Mouse (Mus musculus): ENCODE data around the gene Zfp64.

Gene Zfp64

DNA sequence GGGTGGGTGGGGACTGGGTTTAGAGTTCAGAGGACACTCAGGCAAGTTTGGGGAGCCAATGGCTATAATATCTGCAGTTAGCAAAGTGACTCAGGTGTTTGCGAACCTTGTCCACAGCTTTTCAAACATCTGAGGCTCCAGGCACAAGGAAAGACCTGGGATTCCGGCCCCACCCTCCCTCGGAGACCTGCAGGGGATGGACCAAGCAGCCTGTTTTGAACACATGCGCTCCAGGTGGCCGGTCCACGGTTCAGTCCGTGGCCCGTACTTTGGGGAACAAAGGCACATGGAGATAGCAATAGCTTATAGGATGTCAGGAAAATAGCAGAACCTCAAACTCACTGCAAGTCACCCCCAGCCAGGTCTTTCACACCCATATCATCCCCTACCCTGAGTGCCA is 1.0 kb downstream of the Zfp64 start:
- intact Hi-C loops (cut with DNase I) = no loop called here

DNA sequence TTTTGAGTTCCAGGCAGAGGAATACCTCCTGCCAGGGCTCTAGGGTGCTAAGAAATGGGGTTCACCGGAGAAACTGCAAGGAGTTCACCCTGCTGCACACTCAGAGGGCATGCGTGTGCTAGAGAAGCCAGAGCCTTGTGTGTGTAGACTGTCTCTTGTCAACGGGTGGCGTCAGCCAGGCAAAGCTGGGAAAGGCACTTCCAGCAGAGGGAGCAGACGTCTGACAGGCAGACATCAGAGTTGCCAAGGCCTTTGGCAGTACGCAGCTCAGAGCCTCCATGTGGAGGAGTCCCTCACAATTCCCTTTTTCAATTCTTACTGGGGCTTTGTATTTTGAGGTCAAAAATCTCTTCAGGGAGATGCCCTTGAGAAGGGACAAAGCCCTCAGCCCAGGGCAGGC is 6.9 kb downstream of the Zfp64 start:
- intact Hi-C loops (cut with DNase I) = no loop called here

DNA sequence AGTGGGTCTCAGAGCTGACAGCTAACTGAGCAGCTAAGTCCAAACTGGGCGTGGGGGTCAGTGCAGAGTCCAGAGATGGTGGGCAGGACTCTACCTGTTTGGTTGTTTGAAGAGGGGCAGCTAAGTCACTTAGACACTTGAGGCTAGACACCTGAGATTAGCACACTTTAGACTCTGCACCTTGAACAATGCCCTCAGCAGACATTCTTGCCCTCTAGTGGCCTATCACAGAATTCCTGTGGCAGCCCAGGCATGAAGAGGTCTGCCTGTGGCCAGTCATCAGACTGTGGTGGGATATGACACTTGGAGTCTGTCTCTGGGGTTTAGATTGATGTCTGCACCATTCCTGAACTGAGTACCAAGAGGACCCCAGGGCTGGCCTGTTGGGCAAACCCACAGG is 7.7 kb downstream of the Zfp64 start:
- intact Hi-C loops (cut with DNase I) = no loop called here

DNA sequence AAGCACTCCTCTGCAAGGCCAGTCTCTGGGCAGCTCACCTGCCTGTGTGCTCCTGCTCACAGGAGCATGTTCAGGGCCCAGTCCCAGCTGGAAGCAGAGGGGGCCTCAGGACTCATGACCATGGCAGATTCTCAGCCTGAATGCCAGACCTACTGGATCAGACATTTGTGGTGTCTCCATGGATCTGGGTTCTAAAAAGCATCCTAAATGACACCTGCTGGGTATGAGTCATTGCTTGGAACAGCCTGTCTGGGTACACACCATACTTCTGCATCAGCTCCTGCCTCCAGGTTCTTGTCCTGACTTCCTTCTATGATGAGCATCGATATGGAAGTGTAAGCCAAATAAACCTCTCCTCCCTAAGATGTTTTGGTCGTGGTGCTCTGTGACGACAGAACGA is 11.4 kb downstream of the Zfp64 start:
- intact Hi-C loops (cut with DNase I) = no loop called here

DNA sequence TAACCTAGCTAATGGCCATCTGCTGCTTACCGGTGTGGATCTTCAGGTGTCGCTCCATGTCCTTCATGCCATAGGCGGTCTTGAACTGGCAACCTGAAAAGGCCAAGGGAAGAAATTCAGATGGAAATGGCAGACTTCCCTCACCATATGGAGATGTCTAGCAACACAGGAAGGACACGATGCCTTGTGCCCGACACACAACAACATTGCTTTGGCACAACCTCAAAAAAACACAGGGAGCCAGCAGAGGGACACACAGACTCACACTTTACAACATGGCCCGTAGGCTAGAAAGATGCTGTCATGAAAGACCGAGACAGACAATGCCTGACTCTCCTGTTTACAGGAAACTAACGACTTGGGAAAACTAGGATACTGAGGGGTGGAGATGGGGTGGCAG is 15.4 kb downstream of the Zfp64 start:
- intact Hi-C loops (cut with DNase I) = no loop called here

DNA sequence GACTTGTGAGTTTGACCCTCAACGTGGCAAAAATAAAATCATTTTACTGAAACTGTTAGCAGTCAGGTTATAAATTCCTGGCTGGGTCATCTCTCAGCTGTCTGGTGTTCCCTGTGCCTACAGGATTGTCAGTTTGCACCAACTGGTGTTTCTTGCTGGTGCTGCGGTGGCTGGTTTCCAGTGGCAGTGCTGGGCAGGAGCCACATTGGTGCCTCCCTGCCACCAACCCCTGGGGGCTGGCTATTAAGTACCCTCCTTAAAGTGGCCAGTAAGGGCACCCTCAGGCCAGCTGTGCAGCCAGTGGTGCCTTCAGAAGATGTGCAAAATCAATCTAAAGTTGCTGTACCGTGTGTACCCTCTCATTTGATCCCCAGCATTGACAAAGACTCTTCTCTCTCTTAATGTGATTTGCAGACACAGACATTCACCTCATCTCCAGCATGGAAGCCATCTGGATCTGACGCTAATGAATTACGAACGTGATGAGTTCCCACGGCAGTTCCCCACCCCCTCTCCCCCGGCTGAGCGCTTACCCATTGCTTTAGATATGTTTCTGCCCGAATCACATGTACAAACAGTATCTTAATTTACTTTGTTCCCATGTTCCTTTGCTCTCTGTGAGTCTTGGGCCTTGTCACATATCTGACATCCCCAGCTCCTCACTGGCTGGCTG is 16.0 kb downstream of the Zfp64 start:
- intact Hi-C loops (cut with DNase I) = no loop called here

DNA sequence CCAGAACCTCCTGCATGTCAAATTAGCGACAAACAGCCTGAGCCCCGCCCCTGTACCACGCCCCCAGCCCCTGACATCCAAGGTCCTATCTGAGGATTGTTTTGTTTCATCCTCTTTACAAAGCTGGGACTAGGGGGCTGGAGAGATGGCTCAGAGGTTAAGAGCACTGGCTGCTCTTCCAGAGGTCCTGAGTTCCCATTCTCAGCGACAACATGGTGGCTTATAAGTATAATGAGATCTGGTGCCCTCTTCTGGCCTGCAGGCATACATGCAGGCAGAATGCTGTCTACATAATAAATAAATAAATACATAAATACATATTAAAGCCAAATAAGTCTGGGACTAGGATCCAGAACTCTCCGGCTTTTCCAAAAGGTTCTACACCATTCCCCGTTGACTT is 18.5 kb downstream of the Zfp64 start:
- intact Hi-C loops (cut with DNase I) = no loop called here

DNA sequence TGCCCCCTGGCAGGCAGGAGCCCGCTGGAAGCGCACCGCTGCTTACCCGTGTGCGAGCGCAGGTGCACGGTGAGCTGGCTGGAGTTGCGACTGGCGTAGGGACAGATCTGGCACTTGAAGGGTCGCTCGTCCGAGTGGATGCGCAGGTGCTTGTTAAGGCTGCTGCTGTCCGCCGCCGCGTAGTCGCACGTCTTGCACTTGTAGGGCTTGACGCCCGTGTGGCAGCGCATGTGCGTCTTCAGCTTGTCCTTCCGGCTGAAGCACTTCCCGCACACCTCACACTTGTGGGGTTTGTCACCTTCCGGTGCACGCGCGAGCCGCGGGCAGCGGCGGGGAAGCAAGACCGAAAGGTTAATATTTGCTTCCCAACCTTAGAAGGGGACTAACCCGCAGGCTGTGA is 20.2 kb downstream of the Zfp64 start:
- intact Hi-C loops (cut with DNase I) = no loop called here

DNA sequence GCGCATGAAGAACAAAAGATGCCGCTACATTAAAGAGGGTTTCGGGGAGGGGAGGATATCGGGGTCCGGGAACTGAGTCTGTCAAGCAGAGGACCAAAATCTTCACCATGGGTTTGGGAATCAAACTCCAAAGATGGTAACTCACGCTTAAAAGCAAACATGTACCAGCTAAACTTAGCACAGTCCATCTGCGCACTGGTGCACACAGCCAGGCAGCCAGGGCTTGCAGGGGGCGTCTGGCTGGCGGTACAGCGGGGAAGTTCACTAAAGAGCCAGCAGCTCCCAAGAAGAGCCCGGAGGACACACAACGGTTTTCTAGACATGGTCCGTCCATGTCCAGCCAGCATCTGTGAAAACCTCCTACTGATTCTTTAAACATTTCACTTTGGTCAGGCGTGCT is 23.7 kb downstream of the Zfp64 start:
- intact Hi-C loops (cut with DNase I) = no loop called here

DNA sequence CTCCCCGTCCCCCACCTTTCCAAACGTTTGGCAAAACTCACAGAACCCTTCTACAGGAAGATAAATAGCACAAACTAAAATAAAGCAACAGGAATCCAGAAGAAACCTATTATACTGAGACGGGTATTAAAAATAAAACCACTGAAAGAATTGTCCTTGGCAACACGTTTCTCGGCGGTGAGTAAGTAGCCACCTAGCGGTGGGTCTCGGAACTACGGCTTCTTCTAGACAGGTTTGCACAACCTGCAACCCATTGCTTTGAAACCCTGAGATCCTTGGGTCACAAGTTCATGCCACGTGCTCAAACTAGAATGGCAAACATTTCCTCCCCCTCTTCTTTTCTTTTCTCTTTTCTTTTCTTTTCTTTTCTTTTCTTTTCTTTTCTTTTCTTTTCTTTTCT is 25.7 kb downstream of the Zfp64 start:
- intact Hi-C loops (cut with DNase I) = no loop called here

DNA sequence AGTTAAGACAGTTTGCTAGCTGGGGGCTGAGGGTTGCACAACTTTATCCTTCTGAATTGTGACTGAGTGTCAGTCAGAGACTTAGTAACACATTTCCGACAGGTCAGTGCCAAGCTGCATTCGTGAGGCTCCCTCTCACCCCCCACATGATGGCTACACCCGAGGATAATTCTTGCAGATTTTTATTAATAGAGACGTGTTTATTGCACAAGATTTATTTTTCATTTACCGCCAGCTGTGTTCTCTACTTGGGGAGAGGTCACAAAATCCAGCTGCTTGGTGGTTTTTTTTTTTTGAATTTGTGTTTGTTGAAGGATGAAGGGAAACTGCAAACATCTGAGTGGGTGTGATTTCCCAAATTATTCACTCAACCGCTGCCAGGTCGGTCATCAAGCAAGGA is 28.0 kb downstream of the Zfp64 start:
- intact Hi-C loops (cut with DNase I) = no loop called here

DNA sequence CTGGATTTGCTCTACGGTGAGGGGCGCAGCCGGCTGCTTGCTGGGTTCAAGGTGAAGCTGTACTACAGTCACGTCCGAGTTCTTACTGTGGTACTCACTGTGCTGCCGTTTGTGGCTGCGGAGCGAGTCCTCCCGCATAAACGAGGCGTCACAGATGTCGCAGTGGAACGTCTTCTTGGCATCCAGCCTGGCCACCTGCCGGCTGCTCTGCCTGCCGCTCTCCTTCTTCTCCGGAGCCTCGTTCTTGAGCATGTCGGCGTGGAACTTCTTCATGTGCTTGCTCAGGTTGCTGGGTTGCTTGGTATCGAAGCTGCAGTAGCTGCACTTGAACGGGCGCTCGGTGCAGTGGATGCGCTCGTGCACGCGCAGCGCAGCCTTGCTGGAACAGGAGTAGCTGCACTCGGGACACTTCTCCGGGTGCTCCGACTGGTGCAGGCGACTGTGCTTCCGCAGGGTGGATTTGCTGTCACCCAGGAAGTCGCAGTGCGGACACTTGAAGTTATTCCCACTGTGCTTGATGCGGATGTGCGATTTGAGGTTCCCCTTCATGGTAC is 29.1 kb downstream of the Zfp64 start:
- intact Hi-C loops (cut with DNase I) = no loop called here

DNA sequence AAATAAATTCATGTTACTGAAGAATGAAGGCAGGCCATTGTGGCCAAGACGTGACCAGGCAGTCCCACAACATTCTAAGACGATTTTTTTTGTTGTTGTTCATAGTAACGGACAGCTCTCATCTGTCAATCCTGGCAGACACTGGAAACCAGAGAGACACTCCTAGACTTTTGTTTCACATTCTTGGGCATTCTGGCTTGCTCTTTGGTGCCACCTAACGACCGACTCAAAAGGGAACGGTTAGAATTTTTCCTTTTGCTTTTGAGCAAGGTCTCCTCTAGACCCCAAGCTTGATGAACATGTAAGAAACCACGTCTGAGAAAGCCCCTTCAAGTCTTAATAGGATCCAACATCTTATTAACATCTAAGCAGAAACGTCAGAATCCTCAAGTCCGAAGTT is 31.7 kb downstream of the Zfp64 start:
- intact Hi-C loops (cut with DNase I) = no loop called here

DNA sequence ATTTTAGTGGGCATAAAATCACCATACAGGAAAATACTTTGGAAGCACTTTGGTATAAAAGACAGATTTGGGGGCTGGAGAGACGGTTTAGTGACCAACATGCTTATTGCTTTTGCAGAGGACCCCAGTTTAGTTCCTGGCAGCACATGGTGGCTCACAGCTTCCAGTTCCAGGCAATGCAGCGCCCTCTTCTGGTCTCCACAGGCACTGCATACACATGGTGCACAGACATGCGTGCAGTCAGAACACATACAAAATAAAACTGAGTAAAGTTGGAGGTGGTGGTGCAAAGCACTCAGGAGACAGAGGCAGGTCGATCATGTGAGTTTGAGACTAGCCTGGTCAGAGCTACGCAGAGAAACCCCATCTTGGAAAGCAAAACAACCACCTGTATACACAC is 32.9 kb downstream of the Zfp64 start:
- intact Hi-C loops (cut with DNase I) = no loop called here

DNA sequence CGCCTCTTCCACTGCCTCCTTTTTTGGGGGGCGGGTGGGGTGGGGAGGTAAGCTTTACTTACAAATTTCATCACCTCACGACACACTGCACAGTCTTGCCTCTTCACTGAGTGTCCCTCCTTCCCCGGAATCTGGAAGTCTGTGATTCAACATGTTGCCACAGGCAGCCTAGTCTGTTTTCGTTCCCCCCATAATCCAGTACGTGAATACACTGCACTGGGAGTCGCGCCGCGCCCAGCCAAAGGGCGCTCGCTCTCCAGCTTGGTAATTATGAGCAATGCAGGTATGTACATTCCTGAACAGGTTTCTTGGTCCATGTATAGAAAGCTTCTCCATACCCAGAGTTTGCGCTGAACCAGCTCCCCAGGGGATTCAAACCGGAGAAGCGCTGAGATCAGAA is 35.4 kb downstream of the Zfp64 start:
- intact Hi-C loops (cut with DNase I) = no loop called here

DNA sequence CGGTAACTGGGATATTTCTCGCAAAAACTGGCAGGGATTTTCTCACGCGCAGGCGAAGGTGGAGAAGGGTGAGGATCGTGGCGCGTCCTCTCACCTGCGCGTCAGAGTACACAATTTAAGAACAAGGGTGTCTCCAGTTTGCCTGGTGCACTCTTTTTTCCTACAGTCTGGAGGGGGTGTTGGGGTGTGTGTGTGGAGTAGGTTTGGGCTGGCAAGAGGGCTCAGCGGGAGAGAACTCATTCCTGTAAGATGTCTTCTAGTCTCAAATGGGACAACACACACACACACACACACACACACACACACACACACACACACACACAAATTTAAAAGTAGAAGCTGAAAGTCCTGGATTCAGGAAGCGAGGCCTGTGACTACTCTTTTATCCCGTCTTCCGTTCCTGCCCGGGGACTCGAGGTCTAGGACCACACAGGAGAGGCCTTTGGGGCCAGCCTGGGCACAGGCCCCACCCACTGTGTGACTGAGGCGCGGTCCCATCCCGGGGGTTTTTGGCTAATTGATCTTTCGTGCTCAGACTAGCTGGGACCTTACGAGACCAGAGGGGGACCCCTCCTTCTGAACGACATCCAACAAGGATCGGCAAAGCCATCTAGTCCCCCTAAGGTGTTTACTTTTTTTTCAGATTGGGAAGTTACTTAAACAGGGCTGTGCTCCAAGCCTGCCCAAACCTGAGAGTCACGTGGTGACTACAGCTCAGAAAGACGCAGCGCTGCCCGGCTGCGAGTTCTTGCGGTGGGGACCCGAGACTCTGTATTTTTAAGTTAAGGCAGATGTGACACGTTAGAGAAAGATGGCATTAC is 42.3 kb downstream of the Zfp64 start:
- intact Hi-C loops (cut with DNase I) = no loop called here

DNA sequence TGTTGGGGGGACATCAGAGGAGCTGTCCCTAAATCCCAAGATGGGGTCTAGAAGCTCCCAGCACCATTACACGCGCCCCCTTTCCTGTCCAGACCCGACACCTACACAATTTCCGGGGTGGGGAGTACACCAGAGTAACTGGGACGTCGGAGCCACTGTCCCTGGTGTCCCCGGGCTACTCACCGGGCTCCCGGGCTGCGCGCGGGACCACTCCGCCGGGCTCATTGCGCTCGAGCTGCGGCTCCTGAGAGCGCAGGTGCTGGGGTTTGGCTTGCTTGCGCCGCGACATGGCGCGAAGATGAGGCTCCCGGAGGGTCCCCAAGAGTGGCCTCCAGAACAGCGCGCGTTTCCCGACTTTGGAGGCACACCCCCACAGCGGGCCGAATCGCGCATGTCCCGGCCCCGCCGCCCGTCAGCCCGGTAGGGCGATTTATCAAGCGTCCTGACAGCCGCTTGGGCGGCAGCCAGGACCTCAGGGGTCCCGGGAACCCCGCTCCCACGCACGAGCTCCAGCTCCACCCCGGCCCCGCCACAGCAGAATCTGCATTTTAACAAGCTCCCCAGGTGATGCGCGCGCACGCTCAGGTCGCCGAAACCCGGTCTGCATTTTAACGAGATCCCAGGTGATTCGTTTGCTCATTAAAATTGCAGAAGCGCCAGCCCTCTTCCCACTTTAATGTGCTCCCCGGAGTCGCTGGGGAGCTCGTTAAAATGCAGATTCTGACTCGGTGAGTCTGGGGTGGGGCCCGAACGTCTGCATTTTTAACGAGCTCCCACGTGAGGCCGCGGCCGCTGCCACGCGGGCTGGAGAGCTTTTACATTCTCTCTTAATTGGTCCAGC is 43.1 kb downstream of the Zfp64 start:
- intact Hi-C loops (cut with DNase I) = no loop called here

DNA sequence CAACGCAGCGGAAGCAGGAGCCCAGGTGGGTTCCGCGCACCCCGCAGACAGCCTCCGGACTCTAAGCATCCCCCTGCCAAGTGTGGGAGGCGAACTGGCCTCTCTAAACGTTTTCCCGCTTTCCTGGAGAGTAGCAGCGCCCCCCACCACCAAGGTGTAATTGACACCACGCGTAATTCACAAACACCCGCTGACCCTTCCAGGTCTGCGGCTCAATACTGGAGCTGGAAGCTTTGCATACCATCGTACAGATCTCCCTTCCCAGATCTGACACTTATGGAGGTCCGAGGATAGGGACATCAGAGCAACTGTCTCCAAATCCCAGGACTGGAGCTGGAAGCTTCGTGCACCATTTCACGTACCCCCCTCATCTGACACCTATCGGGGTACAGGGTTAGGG is 43.9 kb downstream of the Zfp64 start:
- intact Hi-C loops (cut with DNase I) = no loop called here

DNA sequence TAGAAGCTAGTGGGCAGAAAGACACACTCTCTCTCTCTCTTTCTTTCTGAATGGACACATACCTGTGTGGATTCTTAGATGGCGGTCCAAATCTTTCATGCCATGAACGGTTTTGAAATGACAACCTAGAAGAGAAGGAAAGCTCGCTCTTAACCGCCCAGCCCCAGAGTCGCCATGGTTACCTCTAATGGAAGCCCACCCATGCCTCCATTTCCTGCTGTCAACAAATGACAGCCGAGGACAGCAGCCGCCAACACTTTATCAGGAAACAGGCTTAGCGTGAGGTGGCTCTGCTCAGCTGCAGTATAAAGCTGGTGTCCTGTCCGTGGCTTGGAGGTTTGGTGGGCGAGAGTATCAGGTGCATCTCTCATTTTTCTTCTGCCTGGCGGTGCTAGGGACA is 49.4 kb downstream of the Zfp64 start:
- intact Hi-C loops (cut with DNase I) = no loop called here

DNA sequence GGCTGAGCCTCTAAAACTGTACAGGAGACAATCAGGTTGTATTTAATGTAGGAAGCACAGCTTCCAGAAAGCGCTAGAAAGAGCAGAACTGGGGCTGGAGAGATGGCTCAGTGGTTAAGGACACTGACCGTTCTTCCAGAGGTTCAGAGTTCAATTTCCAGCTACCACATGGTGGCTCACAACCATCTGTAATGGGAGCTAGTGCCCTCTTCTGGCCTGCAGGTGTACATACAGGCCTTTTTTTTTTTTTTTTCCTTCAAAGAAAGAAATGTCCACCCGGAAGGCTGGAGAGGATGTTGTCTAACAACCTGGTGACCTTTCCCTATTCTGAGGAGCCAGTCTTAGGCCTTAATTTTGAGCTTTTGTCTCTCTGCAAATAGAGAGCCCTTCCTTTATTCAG is 50.5 kb downstream of the Zfp64 start:
- intact Hi-C loops (cut with DNase I) = no loop called here

DNA sequence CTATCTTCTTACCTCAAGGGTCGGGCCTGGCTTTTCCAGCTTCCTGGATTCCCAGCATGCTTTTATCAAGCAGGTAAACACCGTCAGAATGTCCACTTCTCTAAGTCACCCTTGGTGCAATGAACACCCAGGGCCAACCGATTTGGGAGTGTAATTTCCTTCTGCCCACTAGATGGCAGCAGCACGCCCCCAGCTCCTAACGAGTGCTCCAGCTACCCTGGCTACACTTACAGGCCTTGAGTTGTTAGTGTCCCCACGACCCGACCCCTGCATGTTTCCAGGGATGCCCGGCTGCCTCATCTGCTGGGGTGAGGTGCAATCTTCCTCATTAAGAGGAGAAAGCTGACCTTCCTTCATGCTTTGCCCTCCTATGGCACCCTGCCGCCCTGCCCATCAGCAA is 51.2 kb downstream of the Zfp64 start:
- intact Hi-C loops (cut with DNase I) = no loop called here

DNA sequence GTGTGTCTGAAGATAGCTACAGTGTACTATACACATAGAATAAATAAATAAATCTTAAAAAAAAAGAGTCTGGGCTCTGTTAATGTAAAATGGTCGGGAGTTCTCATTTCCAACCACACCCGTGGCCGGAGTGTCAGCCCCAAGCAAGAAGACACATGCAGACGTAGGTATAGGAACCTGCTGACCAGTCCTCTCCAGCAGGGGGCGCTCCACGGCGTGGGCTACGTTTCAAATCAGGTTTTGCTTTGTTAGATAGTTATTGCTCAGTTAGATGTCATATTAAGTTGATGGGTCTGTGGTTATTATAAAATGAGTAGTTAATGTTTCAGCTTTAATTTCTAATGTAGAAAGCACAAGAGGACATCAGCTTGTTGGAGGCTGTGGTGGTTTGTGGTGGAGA is 52.8 kb downstream of the Zfp64 start:
- intact Hi-C loops (cut with DNase I) = no loop called here
